Mouse (Mus musculus) heart, embryonic 10.5 days (tissue): ENCODE measurements around the gene Gm27021. TPM values are rescaled to one million over a fixed set of nuclear protein-coding genes. Genes with fewer than 3 reads are reported as not detected.

Source experiments
- DNase-seq: peaks from one replicate; pipeline ENCODE4 v3.0.0-alpha.2; 2017; ENCODE audit warnings: low spot score
- H3K27ac ChIP-seq: fragments of 300-500 bp; sonication (generic); 2 replicates; pipeline ENCODE4 v1.5.1; 2016; ENCODE audit warnings: mild to moderate bottlenecking
- H3K27me3 ChIP-seq: fragments of 300-500 bp; sonication (generic); 2 replicates; pipeline ENCODE4 v1.6.1; 2016; ENCODE audit warnings: mild to moderate bottlenecking; ENCODE audit not compliant: poor library complexity, insufficient read depth, severe bottlenecking
- H3K36me3 ChIP-seq: fragments of 300-500 bp; sonication (generic); 2 replicates; pipeline ENCODE4 v1.6.1; 2016; ENCODE audit warnings: mild to moderate bottlenecking, moderate library complexity
- H3K4me1 ChIP-seq: fragments of 300-500 bp; sonication (generic); 2 replicates; pipeline ENCODE4 v1.6.1; 2016; ENCODE audit warnings: mild to moderate bottlenecking
- H3K4me3 ChIP-seq: fragments of 300-500 bp; sonication (generic); 2 replicates; pipeline ENCODE4 v1.5.1; 2016; ENCODE audit warnings: mild to moderate bottlenecking, moderate library complexity
- H3K9me3 ChIP-seq: fragments of 300-500 bp; sonication (generic); 2 replicates; pipeline ENCODE4 v1.6.1; 2016; ENCODE audit warnings: mild to moderate bottlenecking, moderate library complexity
- WGBS: fragments of 180-500 bp; shearing (Covaris S2); methylation state at CpG from one replicate; pipeline ENCODE4 v1.1.7; 2016; 5-methylcytosine and 5-hydroxymethylcytosine counted together
- polyA plus RNA-seq: library from polyadenylated mRNA; unstranded; fragments of >200 nt; fragmentation: Nextera tagmentation; extraction: Ambion mirVana; gene quantifications from 2 replicates; pipeline ENCODE4 v1.2.1, GENCODE M21; 2016

Gene Gm27021
- polyA plus RNA-seq, 1 experiment from 2014 or later: 1.9 TPM

GRCm38 (mm10) chr8:120630848-120631247, 37.0 kb downstream of the Gm27021 start:
- Histone ChIP-seq H3K27me3 (peaks cover 50% of the 10 kb centered on the region), H3K36me3 (no peaks in the 10 kb centered on the region), H3K4me1 (peaks cover 52% of the 10 kb centered on the region), H3K27ac (no peak overlapping the region), H3K9me3 (peaks cover 3% of the 10 kb centered on the region; the same call in 1 of the 2 replicates), H3K4me3 (no peak overlapping the region)
- DNase-seq: no peak
- 39% methylated on average over 6 of the region's 6 CpGs for WGBS

- Histone ChIP-seq H3K27ac (no peak overlapping the region), H3K27me3 (peaks cover 45% of the 10 kb centered on the region), H3K4me3 (no peak overlapping the region), H3K9me3 (peaks cover 3% of the 10 kb centered on the region; the same call in 1 of the 2 replicates), H3K36me3 (no peaks in the 10 kb centered on the region), H3K4me1 (peaks cover 56% of the 10 kb centered on the region)
- DNase-seq: no peak
- WGBS: 35% methylated on average over 5 of the region's 5 CpGs
These were observed 37.8 kb downstream of the Gm27021 start for GRCm38 (mm10) chr8:120630031-120630430.

- no peak for DNase-seq
- 86% methylated on average over 5 of the region's 5 CpGs for WGBS
- Histone ChIP-seq H3K4me3 (no peak overlapping the region), H3K9me3 (no peaks in the 10 kb centered on the region), H3K4me1 (peaks cover 53% of the 10 kb centered on the region), H3K27ac (no peak overlapping the region), H3K36me3 (no peaks in the 10 kb centered on the region), H3K27me3 (peaks cover 20% of the 10 kb centered on the region; the same call in 1 of the 2 replicates)
These were observed 40.6 kb downstream of the Gm27021 start for GRCm38 (mm10) chr8:120627298-120627697.

- Histone ChIP-seq H3K36me3 (no peaks in the 10 kb centered on the region), H3K4me3 (no peak overlapping the region), H3K9me3 (no peaks in the 10 kb centered on the region), H3K27me3 (0 out of 2 replicates have a peak, but pooled peaks cover 12% of the 10 kb centered on the region), H3K4me1 (peaks cover 54% of the 10 kb centered on the region), H3K27ac (no peak overlapping the region)
- WGBS: 62% methylated on average over 11 of the region's 11 CpGs
- no peak for DNase-seq
These were observed 41.4 kb downstream of the Gm27021 start for GRCm38 (mm10) chr8:120626461-120626860.

GRCm38 (mm10) chr8:120623608-120624007, 44.3 kb downstream of the Gm27021 start:
- Histone ChIP-seq H3K4me3 (no peak overlapping the region), H3K9me3 (no peaks in the 10 kb centered on the region), H3K27ac (peak overlapping the region; percentile 44), H3K36me3 (no peaks in the 10 kb centered on the region), H3K4me1 (peaks cover 60% of the 10 kb centered on the region), H3K27me3 (0 out of 2 replicates have a peak, but pooled peaks cover 6% of the 10 kb centered on the region)
- 29% methylated on average over 2 of the region's 2 CpGs for WGBS
- no peak for DNase-seq

- no peak for DNase-seq
- 51% methylated on average over 14 of the region's 14 CpGs for WGBS
- Histone ChIP-seq H3K4me3 (no peak overlapping the region), H3K9me3 (no peaks in the 10 kb centered on the region), H3K4me1 (peaks cover 67% of the 10 kb centered on the region), H3K27ac (peak overlapping the region; percentile 83), H3K27me3 (0 out of 2 replicates have a peak, but pooled peaks cover 3% of the 10 kb centered on the region), H3K36me3 (no peaks in the 10 kb centered on the region)
These were observed 45.7 kb downstream of the Gm27021 start for GRCm38 (mm10) chr8:120622161-120622560.

GRCm38 (mm10) chr8:120620441-120620840, 47.4 kb downstream of the Gm27021 start:
- WGBS: 41% methylated on average over 7 of the region's 7 CpGs
- H3K27me3 ChIP-seq: no peaks in the 10 kb centered on the region
- no peaks in the 10 kb centered on the region for H3K9me3 ChIP-seq
- H3K4me3 ChIP-seq: no peak overlapping the region
- DNase-seq: no peak
- peaks cover 80% of the 10 kb centered on the region for H3K4me1 ChIP-seq
- peak overlapping the region; percentile 56 for H3K27ac ChIP-seq
- no peaks in the 10 kb centered on the region for H3K36me3 ChIP-seq

GRCm38 (mm10) chr8:120619235-120620180, 48.4 kb downstream of the Gm27021 start:
- peak overlapping the region; percentile 56 for H3K27ac ChIP-seq

GRCm38 (mm10) chr8:120618110-120618509, 49.8 kb downstream of the Gm27021 start:
- WGBS: 3% methylated on average over 6 of the region's 6 CpGs
- H3K27me3 ChIP-seq: no peaks in the 10 kb centered on the region
- peak overlapping the region; percentile 39; the same call in 1 of the 2 replicates for H3K27ac ChIP-seq
- peaks cover 63% of the 10 kb centered on the region for H3K4me1 ChIP-seq
- H3K4me3 ChIP-seq: 0 out of 2 replicates have a peak overlapping the region, but pooled peaks have one; percentile 12
- H3K36me3 ChIP-seq: no peaks in the 10 kb centered on the region
- DNase-seq: peak; percentile 89
- no peaks in the 10 kb centered on the region for H3K9me3 ChIP-seq

More at GRCm38 (mm10) chr8:120619235-120620180, 48.4 kb downstream of the Gm27021 start:
- no peaks in the 10 kb centered on the region for H3K36me3 ChIP-seq
- WGBS: 73% methylated on average over 11 of the region's 11 CpGs
- H3K4me1 ChIP-seq: peaks cover 77% of the 10 kb centered on the region
- no peak overlapping the region for H3K4me3 ChIP-seq
- H3K9me3 ChIP-seq: no peaks in the 10 kb centered on the region
- H3K27me3 ChIP-seq: no peaks in the 10 kb centered on the region
- no peak for DNase-seq

GRCm38 (mm10) chr8:120616663-120617626, 50.9 kb downstream of the Gm27021 start:
- Histone ChIP-seq H3K4me3 (no peak overlapping the region), H3K27ac (peak overlapping the region; percentile 62), H3K36me3 (no peaks in the 10 kb centered on the region), H3K9me3 (no peaks in the 10 kb centered on the region), H3K4me1 (peaks cover 57% of the 10 kb centered on the region), H3K27me3 (0 out of 2 replicates have a peak, but pooled peaks cover 4% of the 10 kb centered on the region)
- no peak for DNase-seq
- WGBS: 34% methylated on average over 7 of the region's 8 CpGs

- Histone ChIP-seq H3K36me3 (no peaks in the 10 kb centered on the region), H3K27me3 (peaks cover 17% of the 10 kb centered on the region), H3K27ac (no peak overlapping the region), H3K4me1 (peaks cover 36% of the 10 kb centered on the region), H3K4me3 (no peak overlapping the region), H3K9me3 (no peaks in the 10 kb centered on the region)
- 91% methylated on average over 3 of the region's 3 CpGs for WGBS
- DNase-seq: no peak
These were observed 53.4 kb downstream of the Gm27021 start for GRCm38 (mm10) chr8:120614491-120614890.

- no peaks in the 10 kb centered on the region for H3K9me3 ChIP-seq
- 87% methylated on average over 6 of the region's 6 CpGs for WGBS
- peaks cover 25% of the 10 kb centered on the region for H3K27me3 ChIP-seq
- H3K4me3 ChIP-seq: no peak overlapping the region
- no peaks in the 10 kb centered on the region for H3K36me3 ChIP-seq
- H3K4me1 ChIP-seq: peaks cover 9% of the 10 kb centered on the region
- H3K27ac ChIP-seq: no peak overlapping the region
- no peak for DNase-seq
These were observed 57.1 kb downstream of the Gm27021 start for GRCm38 (mm10) chr8:120610824-120611223.
